Mouse (Mus musculus) gastrocnemius, postnatal 14 days (tissue): ENCODE measurements at regions not wholly inside any gene's neighbourhood (a gene's known extent, or its start where the extent isn't known, plus 50 kb on each side); places are given as distances from the start of the nearest gene placed in this dataset.

Experiments
- DNase-seq: peaks from one replicate; pipeline ENCODE4 v3.0.0; 2021; ENCODE audit warnings: mixed read lengths
- intact Hi-C: fragments of 180-260 bp; cut with DNase I; formaldehyde crosslinking; loops from one replicate; pipeline ENCODE4 v1.15.1; 2025; ENCODE audit warnings: low total_unique reads

DNA sequence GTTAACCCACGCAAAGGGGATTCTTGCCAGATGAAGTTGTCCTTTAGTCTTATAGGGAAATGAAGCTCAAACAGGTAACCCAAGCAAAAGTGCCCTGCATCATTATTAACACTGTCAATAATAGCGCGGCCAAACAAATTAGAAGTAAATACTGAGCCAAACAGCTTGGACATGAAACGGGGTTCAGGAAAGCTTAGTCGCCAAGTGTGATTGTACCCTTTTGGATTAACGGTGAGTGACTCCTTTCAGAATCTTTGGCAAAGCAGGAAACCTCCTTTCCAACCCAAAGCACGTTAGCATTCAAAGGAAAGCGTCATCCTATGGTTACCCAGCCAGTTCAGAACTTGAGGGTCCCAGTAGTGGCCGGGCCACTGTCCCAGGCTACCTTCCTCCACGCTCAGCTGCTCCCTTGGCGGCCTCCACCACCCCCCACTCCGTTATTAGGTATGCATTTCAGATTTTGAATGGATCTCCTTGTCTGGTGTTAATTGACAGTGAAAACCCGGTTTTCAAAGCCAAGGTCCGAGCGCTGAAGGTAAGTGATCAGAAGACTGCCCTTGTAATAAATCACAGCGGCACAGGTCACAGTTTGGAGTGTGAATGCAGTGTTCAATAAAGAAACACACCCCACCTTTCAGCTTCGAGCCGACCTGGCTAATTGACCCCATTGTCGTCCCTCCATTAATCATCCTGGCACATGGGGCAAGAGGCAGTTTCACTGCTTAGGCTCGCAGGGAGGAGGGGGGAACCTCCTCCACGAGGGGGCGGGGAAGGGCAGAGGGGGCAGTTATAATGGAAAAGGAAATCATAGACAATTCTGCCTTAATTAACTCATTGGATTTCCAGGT, 1560.1 kb upstream of the Gulo start:
- DNase-seq, result no peak
- intact Hi-C loops, result no loop called here

DNA sequence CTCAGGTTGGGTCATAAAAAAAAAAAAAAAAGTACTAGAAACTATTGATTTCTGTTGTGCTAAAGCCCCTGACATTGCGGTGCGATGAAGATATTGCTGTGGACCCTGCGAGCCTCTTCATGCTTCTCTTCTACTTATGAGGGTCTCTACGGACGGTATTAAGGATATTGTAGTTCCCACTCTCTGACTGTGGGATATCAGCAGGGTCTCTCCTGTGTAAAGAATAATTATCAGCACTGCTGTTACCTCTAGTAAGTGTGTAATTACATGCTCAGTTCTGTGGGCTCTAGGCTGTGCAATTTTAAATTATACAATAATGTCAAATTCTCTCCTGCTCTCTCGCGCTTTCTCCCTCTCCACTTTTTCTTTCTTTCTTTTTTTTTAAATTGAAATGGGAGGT, 1545.9 kb upstream of the Gulo start:
- intact Hi-C loops, result no loop called here
- no peak for DNase-seq

DNA sequence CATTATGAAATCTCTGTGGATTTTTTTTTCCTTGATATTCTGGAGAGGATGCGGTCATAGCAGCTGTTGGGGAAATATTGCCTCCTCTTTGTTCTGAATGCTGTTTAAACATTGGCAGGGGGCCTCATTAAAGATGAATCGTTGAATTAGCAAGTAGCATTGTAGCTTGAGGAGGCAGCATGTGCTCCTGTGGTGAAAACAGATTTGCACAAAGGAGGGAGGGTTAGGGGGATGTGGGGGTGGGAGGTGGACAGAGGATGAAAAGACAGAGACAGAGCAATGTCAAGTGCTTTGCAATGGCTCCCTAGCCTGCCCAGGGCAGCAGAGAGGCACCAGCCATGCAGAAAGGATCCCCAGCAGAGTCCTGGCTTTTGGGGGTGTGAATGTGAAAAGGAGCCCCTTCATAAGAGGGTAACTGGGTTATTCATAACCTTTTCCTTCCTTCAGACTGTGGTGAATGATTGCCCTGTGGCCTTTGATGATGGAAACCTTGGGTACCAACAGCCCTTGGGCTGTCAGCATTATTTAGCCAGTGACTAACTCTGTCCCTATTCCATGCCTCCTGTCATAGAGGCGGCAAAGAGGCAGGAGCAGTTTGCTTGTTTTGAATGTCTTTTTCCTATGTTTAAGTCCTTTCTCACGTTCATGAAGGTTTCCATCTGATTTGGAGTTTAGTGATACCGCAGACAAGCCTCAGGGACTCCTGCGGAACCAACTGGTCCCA, 1541.6 kb upstream of the Gulo start:
- intact Hi-C loops, result no loop called here
- no peak for DNase-seq

DNA sequence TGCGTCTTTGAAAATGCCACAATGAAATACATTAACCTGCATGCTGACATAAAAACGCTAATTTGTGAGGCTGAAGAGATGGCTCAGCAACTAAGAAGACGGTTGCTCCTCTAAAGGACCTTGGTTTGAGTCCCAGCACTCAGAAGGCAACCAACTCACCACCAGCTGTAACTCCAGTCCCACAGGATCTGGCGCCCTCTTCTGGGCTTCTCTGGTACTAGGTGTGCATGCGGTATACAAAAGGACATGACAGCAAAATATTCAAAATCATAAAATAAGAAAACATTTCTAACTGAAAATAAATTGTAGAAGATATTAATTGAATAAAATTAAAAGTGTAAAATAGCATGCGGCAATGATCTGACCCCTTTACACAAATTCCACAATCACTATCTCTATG, 1539.7 kb upstream of the Gulo start:
- DNase-seq, result no peak
- intact Hi-C loops, result no loop called here

DNA sequence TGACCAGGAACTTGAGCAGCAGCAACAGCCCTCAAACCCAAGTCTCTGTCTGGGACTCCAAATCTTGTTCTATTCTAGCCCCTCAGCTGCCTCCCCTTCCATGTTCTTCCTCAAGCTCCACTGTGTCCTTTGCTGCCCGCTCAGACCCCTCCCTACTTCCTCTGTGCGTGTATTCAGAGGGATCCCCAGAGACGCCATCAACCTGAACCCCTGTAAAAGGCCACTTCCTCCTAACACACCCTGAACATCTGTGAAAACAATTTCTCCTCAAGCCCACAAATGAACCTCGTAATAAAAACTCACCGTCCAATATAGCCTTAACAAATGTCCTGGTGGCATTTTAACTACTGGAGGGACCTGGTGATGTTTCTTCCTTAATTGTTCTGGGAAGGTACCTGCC, 1536.0 kb upstream of the Gulo start:
- DNase-seq, result no peak

DNA sequence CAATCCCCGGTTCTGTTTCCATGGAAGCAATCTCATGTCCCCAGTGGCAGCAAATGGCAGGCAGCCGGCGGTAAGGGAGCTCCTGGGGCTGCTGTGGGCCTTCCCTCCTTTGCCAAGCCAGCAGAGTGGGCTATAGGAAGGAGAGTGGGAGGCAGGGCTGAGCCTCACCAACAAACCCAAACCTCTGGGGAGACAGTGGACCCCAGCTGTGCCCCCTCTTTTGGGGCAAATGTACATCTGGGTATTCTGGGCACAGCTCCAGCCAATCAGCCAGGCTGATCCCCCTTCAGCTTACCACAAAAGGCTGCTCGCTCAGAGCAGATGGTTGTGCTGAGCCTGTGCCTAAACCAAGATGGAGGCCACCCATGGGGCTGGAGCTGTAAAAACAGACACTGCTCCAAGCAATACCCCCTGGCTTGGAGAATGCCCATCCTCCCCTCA, 1532.3 kb upstream of the Gulo start:
- intact Hi-C loops, result no loop called here

More for the DNA sequence above, 1536.0 kb upstream of the Gulo start:
- intact Hi-C loops, result no loop called here

DNA sequence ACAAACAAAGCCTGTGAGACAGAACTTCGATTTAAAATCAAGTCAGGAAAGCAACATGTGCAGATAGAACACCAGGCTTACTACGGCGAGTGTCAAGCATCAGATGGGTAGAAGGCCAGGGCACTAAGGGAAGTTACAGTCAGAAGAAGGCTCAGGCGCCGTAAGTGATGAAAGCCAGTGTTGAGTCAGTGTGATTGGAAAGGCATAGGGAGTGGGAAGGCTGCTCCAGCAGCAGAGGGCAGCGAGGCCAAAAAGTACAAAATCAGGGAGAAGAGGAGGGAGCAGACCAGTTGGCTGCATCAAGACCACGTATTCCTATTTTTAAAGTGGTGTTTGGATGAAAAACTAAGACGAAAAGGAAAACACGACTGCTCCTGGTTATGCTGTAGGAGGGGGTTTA, 1529.7 kb upstream of the Gulo start:
- intact Hi-C loops, result no loop called here
- no peak for DNase-seq

More for the DNA sequence above, 1532.3 kb upstream of the Gulo start:
- DNase-seq, result peak; percentile 27

DNA sequence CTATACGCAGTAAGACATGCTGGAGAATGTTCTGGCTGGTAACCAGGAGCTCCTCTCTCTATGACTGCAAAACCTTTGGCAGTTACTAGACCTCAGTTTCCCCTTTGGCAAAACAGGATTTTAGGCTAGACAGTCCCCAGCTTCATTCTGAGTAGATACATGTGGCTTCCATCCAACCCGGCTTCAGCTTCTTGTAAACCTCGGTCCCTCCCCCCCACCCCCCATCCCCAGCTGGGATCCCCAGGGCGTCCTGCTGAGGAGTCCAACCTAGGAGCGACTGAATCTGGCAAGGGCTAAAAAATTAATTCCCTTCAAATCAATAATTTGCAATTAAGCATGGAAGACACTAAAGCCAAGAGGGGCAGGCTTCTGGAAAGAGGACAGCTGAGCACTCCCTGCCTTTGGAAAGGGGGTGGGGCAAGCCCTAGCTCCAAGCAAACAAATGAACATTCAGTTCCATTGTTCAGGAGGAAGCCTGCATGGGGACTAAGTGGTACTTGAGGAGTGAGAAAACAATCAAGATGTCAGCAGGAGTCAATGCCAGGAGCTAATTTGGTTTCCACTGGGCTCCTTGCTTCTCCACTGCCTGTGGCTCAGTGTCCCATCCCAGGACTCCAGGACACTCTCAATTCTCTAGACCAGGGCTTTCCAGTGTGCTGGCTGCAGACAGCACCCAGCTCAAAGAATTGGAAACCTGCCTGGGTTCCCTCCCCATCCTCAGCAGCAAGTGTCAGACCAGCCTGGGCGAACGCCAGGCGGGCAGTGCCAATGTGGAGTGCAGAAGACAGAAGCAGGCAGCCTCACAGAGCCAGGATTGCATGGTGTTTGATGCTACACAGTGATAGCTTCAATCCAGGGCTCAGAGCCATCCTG, 1528.0 kb upstream of the Gulo start:
- peak; percentile 40 for DNase-seq
- intact Hi-C loops, result no loop called here

DNA sequence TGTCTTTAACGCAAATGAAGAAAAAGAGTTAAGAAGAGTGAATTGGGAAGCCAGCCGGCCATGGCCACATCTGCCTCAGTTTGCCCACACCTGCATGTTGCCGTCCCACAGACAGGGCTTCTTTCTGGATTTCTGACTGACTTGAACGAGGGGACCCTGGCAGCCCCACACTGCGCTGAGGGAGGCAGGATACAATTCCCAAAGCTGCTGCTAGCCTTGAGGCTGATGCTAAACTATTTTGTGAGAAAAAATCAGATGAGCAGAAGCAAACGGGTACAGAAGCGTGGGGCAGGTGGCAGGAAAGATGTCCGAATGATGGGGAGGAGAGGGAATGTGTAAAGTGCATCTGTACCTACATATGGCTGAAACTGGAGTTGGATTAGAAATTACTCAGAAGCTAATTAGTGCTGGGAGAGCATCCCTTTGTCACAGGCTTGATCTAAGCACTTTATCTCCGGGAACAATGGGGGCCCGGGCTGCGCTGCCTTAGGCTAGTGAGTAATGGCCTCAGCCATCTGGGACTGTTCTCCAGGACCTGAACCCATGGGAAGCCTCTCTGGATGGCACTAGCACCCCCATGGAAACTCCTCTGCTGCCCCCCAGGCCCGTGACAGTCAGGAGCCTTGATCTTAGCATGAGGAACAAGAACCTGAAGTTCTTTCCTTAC, 1497.9 kb upstream of the Gulo start:
- no peak for DNase-seq
- intact Hi-C loops, result no loop called here

DNA sequence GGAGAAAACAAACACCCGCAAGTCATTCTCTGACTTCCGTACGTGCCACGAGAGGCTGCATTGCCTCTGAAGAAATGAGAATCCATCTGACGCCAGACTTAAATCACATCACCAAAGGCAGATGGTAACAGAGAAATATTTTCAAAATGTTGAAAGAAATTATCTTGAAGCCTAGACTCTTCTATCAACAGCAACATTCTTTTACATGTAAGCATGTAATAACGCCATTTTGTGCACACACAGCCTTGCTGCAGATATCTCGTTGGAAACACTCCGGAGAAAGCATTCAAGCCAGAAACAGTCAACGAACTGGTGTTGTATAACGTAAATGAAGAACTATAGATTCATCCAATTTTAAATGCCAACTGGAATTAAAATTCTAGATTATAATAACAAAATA, 1483.1 kb upstream of the Gulo start:
- DNase-seq, result no peak
- intact Hi-C loops, result no loop called here

DNA sequence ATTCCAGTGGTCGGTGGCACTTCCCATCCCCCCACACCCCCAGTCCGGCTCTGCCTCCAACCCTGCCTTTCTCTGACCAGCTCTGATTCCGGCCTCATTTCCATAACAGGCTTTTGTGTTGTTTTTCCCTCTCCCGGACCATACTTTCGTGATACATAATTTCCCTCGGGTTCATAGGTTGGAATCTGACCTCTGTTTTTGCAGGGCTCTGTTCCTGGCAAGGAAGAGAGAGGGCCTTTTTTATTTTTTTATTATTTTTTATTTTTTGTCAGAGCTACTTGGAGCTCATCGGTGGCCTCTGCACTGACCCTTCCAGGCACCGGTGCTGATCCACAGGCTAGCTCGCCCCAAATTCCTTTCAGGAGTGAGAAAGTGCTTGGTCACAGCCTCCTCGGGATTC, 1477.7 kb upstream of the Gulo start:
- intact Hi-C loops, result no loop called here
- DNase-seq, result no peak

DNA sequence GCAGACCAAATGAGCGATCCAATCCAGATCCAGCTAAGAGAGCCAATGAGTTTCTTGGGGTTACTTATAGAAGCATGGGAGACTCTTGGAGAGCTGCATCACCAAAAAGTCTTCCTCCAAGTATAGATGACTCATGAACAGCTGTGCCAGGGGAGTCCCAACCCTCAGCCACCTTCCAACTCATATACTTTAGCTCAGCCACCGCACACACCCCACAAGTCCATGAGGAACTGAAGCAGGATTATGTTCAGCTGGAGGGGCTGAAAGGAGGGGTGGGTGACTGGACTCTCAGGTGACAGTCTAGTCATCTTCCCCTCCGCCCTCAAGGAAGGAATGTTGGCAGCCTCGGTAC, 1476.4 kb upstream of the Gulo start:
- intact Hi-C loops, result no loop called here
- peak; percentile 10 for DNase-seq

DNA sequence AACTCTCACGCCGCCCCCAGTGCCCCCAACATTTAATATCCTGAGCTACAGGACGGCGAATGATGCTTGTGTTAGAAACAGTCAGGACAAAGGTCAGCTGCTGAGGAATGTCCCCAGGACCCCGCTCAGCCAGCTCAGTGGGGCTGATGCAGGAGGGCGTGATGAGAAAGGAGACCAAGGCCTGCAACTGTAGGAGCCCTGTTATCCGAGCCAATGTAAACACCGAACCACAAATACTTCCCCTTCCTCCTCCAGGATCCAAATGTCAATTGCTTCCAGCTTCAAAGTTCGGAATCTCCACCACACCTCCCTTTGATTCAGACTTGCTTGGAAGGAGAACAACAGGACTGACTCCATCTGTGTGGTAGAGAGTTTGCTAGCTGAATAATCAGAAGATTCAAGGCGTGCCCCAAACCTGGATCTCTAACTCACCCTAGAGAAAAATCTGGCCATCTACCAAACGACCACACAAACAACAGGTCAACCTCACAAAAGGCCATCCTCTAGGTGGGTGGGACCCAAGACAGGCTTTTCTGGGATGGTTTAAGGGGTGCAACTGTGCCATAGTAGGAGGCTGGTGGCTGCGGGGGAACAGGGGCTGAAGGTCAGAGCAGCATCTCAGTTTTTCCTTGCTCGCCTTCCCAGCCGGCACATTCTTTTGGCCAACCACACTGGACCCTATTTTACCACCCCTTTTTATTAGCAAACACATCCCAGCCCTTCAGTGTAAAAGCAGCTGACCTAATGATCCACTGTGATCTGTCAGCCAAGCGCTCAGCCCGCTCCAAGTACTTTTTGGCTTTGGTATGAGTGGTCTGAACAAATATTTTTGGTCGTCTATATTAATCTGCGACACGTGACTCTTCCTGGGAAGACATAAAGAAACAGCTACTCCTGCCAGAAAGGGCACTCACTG, 1475.8 kb upstream of the Gulo start:
- DNase-seq, result peak; percentile 19
- intact Hi-C loops, result no loop called here
